Mouse (Mus musculus): ENCODE data around the gene Mat1a. TPM values are rescaled to one million over a fixed set of nuclear protein-coding genes. Genes with fewer than 3 reads are reported as not detected.

The Mat1a gene
- polyA plus RNA-seq, 2 experiments, result not detected

DNA sequence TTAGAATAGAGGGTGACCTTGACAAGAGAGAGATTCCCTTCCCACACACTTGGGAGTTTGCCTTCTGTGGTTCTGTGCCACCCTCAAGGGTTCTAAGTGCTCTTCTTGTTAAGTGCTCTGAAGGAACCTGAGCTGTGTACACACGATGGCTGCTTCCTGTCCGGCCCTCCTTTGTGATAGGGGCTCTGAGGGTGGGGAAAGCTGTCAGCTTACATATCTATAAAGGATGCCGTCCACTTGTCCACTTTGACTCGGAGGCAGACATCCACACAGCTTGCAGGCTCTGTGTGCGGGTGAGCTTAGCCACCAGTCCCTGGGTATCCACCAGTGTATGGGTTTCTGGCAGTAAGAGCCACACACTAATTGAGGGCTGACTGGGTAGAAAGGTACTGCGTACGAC is 26.7 kb downstream of the Mat1a start, which contains the start of gene Sftpa1:
Sftpa1 (plus strand) TSS at position 243 of the 400 bp plus-strand sequence.
- Histone ChIP-seq H3K36me3 (ENCODE audit: control insufficient read depth, insufficient read depth, low read length) (no peaks in the 10 kb centered on the region), H3K27me3 (ENCODE audit: control insufficient read depth, insufficient read depth, low read length) (no peaks in the 10 kb centered on the region), H3K4me1 (ENCODE audit: control insufficient read depth, insufficient read depth, low read length) (no peaks in the 10 kb centered on the region), H3K9ac (ENCODE audit: low read depth, low read length, severe bottlenecking) (no peak within 1 kb of the TSS), H3K4me2 (replicated peaks; ENCODE audit: low read depth, low read length, severe bottlenecking) (no peak within 1 kb of the TSS), H3K4me3 (replicated peaks; ENCODE audit: low read length) (no peak within 1 kb of the TSS), H3K27ac (replicated peaks; ENCODE audit: low read depth, low read length) (no peak within 1 kb of the TSS), H3K9me3 (ENCODE audit: control insufficient read depth, low read length) (no peaks in the 10 kb centered on the region)
- 82% methylated on average over 7 of the region's 7 CpGs for WGBS
- ATAC-seq (ENCODE audit: low FRiP score, low read depth), result no peak
- TF ChIP-seq POLR2A (IDR thresholded peaks at IDR 0.05; ENCODE audit: borderline replicate concordance, extremely low read depth, insufficient read depth, insufficient read length), result no peak
- DNase-seq (ENCODE audit: low spot score), result no peak

DNA sequence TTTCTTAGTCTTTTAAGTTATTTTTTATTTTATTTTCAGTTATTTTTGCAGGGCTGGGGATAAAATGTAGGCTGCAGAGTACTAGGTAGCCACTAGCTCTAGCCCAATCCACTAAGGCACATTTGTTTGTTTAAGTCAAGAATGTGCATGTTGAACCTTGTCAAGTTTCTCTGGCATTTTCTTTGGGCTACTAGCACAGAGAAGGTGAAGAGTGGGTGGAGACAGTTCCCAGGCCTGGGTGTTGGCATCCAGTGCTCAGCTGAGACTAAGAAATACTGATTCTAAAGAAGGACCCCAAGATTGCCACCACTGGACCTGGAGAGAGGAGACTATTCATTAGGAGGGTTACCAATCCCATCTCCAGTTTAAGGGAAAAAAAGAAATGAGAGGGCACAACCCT is 32.2 kb downstream of the Mat1a start:
- Histone ChIP-seq H3K36me3 (ENCODE audit: control insufficient read depth, insufficient read depth, low read length) (no peaks in the 10 kb centered on the region), H3K27me3 (ENCODE audit: control insufficient read depth, insufficient read depth, low read length) (no peaks in the 10 kb centered on the region), H3K9ac (ENCODE audit: low read depth, low read length, severe bottlenecking) (no peak overlapping the region), H3K4me2 (replicated peaks; ENCODE audit: low read depth, low read length, severe bottlenecking) (no peak overlapping the region), H3K4me3 (replicated peaks; ENCODE audit: low read length) (no peak overlapping the region), H3K27ac (replicated peaks; ENCODE audit: low read depth, low read length) (no peak overlapping the region), H3K9me3 (ENCODE audit: control insufficient read depth, low read length) (no peaks in the 10 kb centered on the region), H3K4me1 (ENCODE audit: control insufficient read depth, insufficient read depth, low read length) (no peaks in the 10 kb centered on the region)
- no peak for DNase-seq (ENCODE audit: low spot score)
- TF ChIP-seq POLR2A (IDR thresholded peaks at IDR 0.05; ENCODE audit: borderline replicate concordance, extremely low read depth, insufficient read depth, insufficient read length), result no peak
- ATAC-seq (ENCODE audit: low FRiP score, low read depth), result no peak

DNA sequence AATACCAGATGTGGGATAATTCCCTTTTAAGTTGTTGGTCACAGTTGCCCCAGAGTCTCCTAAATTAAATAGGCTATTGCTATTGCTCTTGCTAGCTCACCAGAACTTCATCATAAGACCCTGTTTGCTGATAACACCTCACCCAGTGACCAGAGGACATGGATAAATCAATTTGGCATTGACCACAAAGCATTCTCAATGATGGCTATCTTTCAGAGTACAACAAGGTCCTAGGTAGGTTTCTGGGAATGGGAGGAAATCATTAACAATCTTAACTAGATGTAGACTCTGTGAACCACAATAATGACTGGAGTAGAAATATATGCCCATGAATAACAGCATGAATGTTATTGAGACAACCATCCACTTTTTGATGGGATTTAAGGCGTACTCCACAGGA is 35.9 kb downstream of the Mat1a start:
- Histone ChIP-seq H3K4me1 (ENCODE audit: control insufficient read depth, insufficient read depth, low read length) (no peaks in the 10 kb centered on the region), H3K4me3 (replicated peaks; ENCODE audit: low read length) (no peak overlapping the region), H3K9me3 (ENCODE audit: control insufficient read depth, low read length) (no peaks in the 10 kb centered on the region), H3K27me3 (ENCODE audit: control insufficient read depth, insufficient read depth, low read length) (no peaks in the 10 kb centered on the region), H3K4me2 (replicated peaks; ENCODE audit: low read depth, low read length, severe bottlenecking) (no peak overlapping the region), H3K9ac (ENCODE audit: low read depth, low read length, severe bottlenecking) (no peak overlapping the region), H3K27ac (replicated peaks; ENCODE audit: low read depth, low read length) (no peak overlapping the region), H3K36me3 (ENCODE audit: control insufficient read depth, insufficient read depth, low read length) (no peaks in the 10 kb centered on the region)
- no peak for TF ChIP-seq POLR2A (IDR thresholded peaks at IDR 0.05; ENCODE audit: borderline replicate concordance, extremely low read depth, insufficient read depth, insufficient read length)
- 88% methylated on average over 1 of the region's 1 CpGs for WGBS
- DNase-seq (ENCODE audit: low spot score), result no peak
- ATAC-seq (ENCODE audit: low FRiP score, low read depth), result no peak

DNA sequence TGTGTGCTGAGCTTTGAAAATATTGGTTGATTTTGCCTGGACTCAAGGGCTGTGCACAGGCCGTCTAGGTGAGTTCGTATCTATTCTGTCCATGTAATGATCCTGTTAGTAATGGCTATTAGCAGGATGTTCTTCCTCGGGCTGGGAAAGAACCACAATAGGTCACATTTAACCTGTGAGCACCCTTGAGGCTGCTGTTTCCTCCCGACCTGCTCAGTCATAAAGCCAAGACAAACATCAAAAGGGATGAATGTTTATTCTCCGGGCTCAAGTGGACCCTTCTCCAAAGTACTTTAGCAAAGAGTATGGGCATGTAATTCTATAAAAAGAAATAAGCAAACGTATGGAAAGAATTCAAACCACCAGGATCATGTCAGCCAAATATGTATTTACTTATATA is 41.2 kb downstream of the Mat1a start:
- 61% methylated on average over 6 of the region's 6 CpGs for WGBS
- no peak overlapping the region for H3K9ac ChIP-seq (ENCODE audit: low read depth, low read length, severe bottlenecking)
- H3K27me3 ChIP-seq (ENCODE audit: control insufficient read depth, insufficient read depth, low read length), result no peaks in the 10 kb centered on the region
- H3K4me1 ChIP-seq (ENCODE audit: control insufficient read depth, insufficient read depth, low read length), result no peaks in the 10 kb centered on the region
- ATAC-seq (ENCODE audit: low FRiP score, low read depth) (no peak), DNase-seq (ENCODE audit: low spot score) (no peak)
- no peaks in the 10 kb centered on the region for H3K36me3 ChIP-seq (ENCODE audit: control insufficient read depth, insufficient read depth, low read length)
- H3K27ac ChIP-seq (replicated peaks; ENCODE audit: low read depth, low read length), result no peak overlapping the region
- no peak overlapping the region for H3K4me3 ChIP-seq (replicated peaks; ENCODE audit: low read length)
- no peak for TF ChIP-seq POLR2A (IDR thresholded peaks at IDR 0.05; ENCODE audit: borderline replicate concordance, extremely low read depth, insufficient read depth, insufficient read length)
- H3K9me3 ChIP-seq (ENCODE audit: control insufficient read depth, low read length), result no peaks in the 10 kb centered on the region
- H3K4me2 ChIP-seq (replicated peaks; ENCODE audit: low read depth, low read length, severe bottlenecking), result no peak overlapping the region

DNA sequence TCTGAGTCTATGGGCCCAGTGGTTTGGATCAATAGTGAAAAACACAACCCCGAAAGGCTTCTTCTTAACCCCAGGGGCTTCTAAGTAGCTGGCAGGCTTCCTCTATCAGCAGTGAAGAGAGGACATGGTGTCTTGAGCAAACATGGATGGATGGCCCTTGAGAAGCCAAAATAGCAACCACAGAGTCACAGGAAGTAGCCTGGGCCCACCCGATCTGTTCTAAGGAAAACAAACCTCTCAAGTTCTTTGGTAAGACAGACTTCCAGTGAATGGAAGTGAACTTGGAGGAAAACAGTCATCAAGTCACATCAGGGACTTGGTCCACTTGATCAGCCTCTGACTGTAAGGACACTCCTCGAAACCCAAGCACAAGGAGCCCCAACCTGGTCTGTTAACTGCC is 42.1 kb downstream of the Mat1a start:
- no peak overlapping the region for H3K4me2 ChIP-seq (replicated peaks; ENCODE audit: low read depth, low read length, severe bottlenecking)
- no peaks in the 10 kb centered on the region for H3K4me1 ChIP-seq (ENCODE audit: control insufficient read depth, insufficient read depth, low read length)
- no peaks in the 10 kb centered on the region for H3K36me3 ChIP-seq (ENCODE audit: control insufficient read depth, insufficient read depth, low read length)
- ATAC-seq (ENCODE audit: low FRiP score, low read depth) (no peak), DNase-seq (ENCODE audit: low spot score) (no peak)
- no peak overlapping the region for H3K27ac ChIP-seq (replicated peaks; ENCODE audit: low read depth, low read length)
- no peaks in the 10 kb centered on the region for H3K27me3 ChIP-seq (ENCODE audit: control insufficient read depth, insufficient read depth, low read length)
- 76% methylated on average over 3 of the region's 3 CpGs for WGBS
- H3K9ac ChIP-seq (ENCODE audit: low read depth, low read length, severe bottlenecking), result no peak overlapping the region
- no peak for TF ChIP-seq POLR2A (IDR thresholded peaks at IDR 0.05; ENCODE audit: borderline replicate concordance, extremely low read depth, insufficient read depth, insufficient read length)
- no peak overlapping the region for H3K4me3 ChIP-seq (replicated peaks; ENCODE audit: low read length)
- H3K9me3 ChIP-seq (ENCODE audit: control insufficient read depth, low read length), result no peaks in the 10 kb centered on the region

DNA sequence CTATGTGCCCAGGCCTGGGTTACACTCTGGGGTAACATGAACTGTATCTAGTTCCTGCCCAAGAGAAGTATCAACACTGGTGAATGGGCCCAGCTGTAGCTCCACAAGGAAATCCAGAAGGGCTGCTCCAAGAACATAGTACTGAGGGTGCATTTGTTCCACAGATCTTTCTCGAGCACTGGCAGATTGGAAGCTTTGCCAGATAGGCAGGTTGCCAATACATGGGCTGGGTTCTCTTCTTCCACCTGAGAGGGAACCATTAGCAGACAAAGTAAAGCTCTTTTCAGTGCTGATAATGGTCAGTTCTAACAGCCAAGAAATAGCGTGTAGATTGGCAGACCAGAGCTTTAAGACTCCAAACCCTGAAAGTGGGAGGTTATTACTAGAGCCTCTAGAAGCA is 42.5 kb downstream of the Mat1a start:
- Histone ChIP-seq H3K36me3 (ENCODE audit: control insufficient read depth, insufficient read depth, low read length) (no peaks in the 10 kb centered on the region), H3K4me1 (ENCODE audit: control insufficient read depth, insufficient read depth, low read length) (no peaks in the 10 kb centered on the region), H3K27ac (replicated peaks; ENCODE audit: low read depth, low read length) (no peak overlapping the region), H3K9ac (ENCODE audit: low read depth, low read length, severe bottlenecking) (no peak overlapping the region), H3K4me3 (replicated peaks; ENCODE audit: low read length) (no peak overlapping the region), H3K9me3 (ENCODE audit: control insufficient read depth, low read length) (no peaks in the 10 kb centered on the region), H3K4me2 (replicated peaks; ENCODE audit: low read depth, low read length, severe bottlenecking) (no peak overlapping the region), H3K27me3 (ENCODE audit: control insufficient read depth, insufficient read depth, low read length) (no peaks in the 10 kb centered on the region)
- WGBS, result 73% methylated on average over 2 of the region's 2 CpGs
- no peak for TF ChIP-seq POLR2A (IDR thresholded peaks at IDR 0.05; ENCODE audit: borderline replicate concordance, extremely low read depth, insufficient read depth, insufficient read length)
- DNase-seq (ENCODE audit: low spot score), result no peak
- ATAC-seq (ENCODE audit: low FRiP score, low read depth), result no peak
